Mouse (Mus musculus) hindbrain, embryonic 15.5 days (tissue): ENCODE measurements around the gene Crcp. TPM values are rescaled to one million over a fixed set of nuclear protein-coding genes. Genes with fewer than 3 reads are reported as not detected.

Experiments
- ATAC-seq: fragments of 200-750 bp; cut with Nextera tagmentation; 2 replicates; pipeline ENCODE4 v1.8.0; 2017; ENCODE audit warnings: low read depth, moderate number of reproducible peaks, moderate TSS enrichment; ENCODE audit not compliant: low FRiP score
- H3K27ac ChIP-seq: fragments of 300-500 bp; sonication (generic); replicated peaks from 2 replicates; pipeline ENCODE4 v1.5.1; 2015; ENCODE audit warnings: mild to moderate bottlenecking, inconsistent platforms
- H3K27me3 ChIP-seq: fragments of 300-500 bp; sonication (generic); 2 replicates; pipeline ENCODE4 v1.6.1; 2015; ENCODE audit warnings: control low read depth, inconsistent platforms
- H3K36me3 ChIP-seq: fragments of 300-500 bp; sonication (generic); 2 replicates; pipeline ENCODE4 v1.6.1; 2015; ENCODE audit warnings: control low read depth, inconsistent platforms
- H3K4me1 ChIP-seq: fragments of 300-500 bp; sonication (generic); replicated peaks from 2 replicates; pipeline ENCODE4 v1.6.1; 2015; ENCODE audit warnings: control low read depth, inconsistent platforms
- H3K4me2 ChIP-seq: fragments of 300-500 bp; sonication (generic); 2 replicates; pipeline ENCODE4 v1.6.1; 2015; ENCODE audit warnings: moderate library complexity, mild to moderate bottlenecking, inconsistent platforms
- H3K4me3 ChIP-seq: fragments of 300-500 bp; sonication (generic); 2 replicates; pipeline ENCODE4 v1.5.1; 2015; ENCODE audit warnings: mild to moderate bottlenecking, inconsistent platforms
- H3K9ac ChIP-seq: fragments of 300-500 bp; sonication (generic); 2 replicates; pipeline ENCODE4 v1.6.1; 2015; ENCODE audit warnings: inconsistent platforms
- H3K9me3 ChIP-seq: fragments of 300-500 bp; sonication (generic); 2 replicates; pipeline ENCODE4 v1.6.1; 2016; ENCODE audit warnings: control low read depth, inconsistent platforms
- WGBS: fragments of 180-500 bp; shearing (Covaris S2); methylation state at CpG from one replicate; pipeline ENCODE4 v1.1.7; 2015; 5-methylcytosine and 5-hydroxymethylcytosine counted together
- polyA plus RNA-seq: library from polyadenylated mRNA; unstranded; fragments of >200 nt; fragmentation: Nextera tagmentation; extraction: Ambion mirVana; gene quantifications from 2 replicates; pipeline ENCODE4 v1.2.1, GENCODE M21; 2015

Crcp gene
- polyA plus RNA-seq, 1 experiment from 2014 or later, result 82.2 TPM

DNA sequence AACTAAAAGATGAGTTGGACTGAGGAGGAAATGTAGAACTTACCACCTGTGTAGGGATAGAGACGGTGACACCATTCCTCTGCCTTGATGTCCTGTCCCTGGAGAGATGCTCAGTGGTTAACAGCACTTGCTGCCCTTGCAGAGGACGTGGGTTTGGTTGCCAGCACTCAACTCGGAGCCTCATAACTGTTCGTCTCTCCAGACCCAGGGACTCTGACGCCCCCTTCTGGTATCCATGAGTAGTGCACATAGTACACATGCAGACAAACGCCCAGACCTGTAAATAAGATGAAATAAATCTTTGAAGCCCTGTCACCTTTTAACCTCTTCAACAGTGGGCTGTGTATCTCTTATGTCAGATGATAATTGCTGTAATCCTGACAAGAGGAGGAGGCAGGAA, 17.9 kb downstream of the Crcp start:
- ATAC-seq, result no peak
- Histone ChIP-seq H3K27ac (no peak overlapping the region), H3K4me3 (no peak overlapping the region), H3K4me2 (no peak overlapping the region), H3K9ac (no peak overlapping the region), H3K9me3 (no peaks in the 10 kb centered on the region), H3K27me3 (no peaks in the 10 kb centered on the region), H3K4me1 (no peaks in the 10 kb centered on the region; the same call in 1 of the 2 replicates), H3K36me3 (peaks cover 53% of the 10 kb centered on the region)
- 80% methylated on average over 6 of the region's 6 CpGs for whole genome bisulfite sequencing

DNA sequence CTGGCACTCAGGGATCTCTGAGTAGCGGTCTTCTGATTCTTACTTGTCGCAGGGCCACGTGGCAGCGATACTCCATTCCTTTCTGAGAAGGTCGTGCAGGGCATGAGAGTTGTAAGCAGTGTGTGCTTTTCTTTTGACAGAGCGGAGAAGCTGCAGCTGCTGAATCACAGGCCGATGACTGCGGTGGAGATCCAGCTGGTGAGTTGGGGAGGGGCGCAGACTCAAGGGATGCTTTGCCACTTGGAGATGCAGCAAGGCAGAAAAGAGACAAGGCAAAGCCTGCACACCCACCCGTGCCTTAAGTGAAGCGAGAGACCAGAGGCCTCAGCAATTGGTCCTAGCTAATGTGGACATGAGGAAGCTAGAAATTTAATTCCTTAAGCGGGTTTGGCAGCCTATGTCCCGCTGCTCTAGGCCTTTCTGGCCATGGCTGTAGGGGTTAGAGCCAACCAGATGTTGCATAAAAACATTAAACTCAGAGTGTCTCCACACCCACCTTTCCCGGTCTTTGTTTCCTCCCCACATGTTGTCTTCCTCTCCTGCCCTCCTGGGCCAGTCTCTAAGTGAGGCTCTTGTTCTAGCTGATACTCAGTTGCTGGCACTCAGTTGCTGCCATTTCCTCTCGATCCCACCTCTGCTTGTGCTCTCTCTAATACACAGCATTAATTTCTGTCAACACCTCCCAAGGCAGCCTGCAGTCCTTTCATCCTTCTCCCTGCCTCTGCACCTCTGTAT, 19.9 kb downstream of the Crcp start:
- Histone ChIP-seq H3K4me2 (no peak overlapping the region), H3K36me3 (peaks cover 34% of the 10 kb centered on the region), H3K4me1 (no peaks in the 10 kb centered on the region; the same call in 1 of the 2 replicates), H3K27me3 (no peaks in the 10 kb centered on the region), H3K9ac (no peak overlapping the region), H3K27ac (peak overlapping the region; percentile 32; the same call in 1 of the 2 replicates), H3K9me3 (no peaks in the 10 kb centered on the region), H3K4me3 (no peak overlapping the region)
- no peak; the same call in 1 of the 2 replicates for ATAC-seq
- WGBS, result 83% methylated on average over 15 of the region's 15 CpGs

GRCm38 (mm10) chr5:130050416-130050815, 21.3 kb downstream of the Crcp start:
- Histone ChIP-seq H3K4me3 (no peak overlapping the region), H3K9ac (no peak overlapping the region), H3K27me3 (no peaks in the 10 kb centered on the region), H3K4me2 (no peak overlapping the region), H3K27ac (no peak overlapping the region), H3K36me3 (peaks cover 32% of the 10 kb centered on the region), H3K9me3 (no peaks in the 10 kb centered on the region), H3K4me1 (no peaks in the 10 kb centered on the region; the same call in 1 of the 2 replicates)
- no peak for ATAC-seq
- WGBS, result 53% methylated on average over 6 of the region's 6 CpGs

DNA sequence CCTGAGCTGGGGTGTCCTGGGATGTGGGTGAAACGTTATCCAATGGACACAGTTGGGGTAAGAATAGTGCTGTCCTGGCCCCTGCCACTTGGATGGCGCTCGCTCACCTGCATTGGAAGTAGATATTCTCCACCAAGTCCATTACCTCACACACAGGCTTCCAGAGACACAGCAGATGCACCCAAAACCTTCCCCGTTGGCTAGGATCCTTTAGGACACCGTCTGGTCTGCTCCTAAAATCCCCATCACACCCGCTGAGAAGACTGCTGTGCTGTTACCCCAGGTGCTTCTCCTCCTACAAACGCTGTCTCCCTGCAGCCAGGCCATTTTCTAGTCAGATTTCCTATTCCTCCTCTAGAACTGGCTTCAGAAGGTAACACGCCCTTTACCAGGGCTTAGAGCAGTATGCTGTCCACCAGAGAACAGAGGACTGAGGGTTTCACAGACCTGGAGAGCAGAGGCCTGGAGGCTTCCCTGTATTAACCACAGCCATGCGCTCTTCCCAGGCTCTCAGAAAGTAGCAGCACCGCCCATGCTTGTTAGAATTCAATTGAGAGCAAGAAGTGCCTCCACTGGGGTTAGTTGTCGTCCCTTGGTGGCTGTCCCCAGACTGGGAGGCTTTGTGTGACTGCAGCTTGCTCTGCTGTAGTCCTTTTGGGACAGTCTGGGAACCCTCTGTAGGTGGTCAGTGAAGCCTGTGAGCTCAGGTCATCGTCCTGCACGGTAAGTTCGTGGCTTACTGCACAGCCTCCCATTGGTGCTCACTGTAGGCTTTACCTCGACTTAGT, 22.2 kb downstream of the Crcp start:
- Histone ChIP-seq H3K4me1 (no peaks in the 10 kb centered on the region; the same call in 1 of the 2 replicates), H3K9ac (no peak overlapping the region), H3K4me3 (no peak overlapping the region), H3K4me2 (no peak overlapping the region), H3K36me3 (peaks cover 25% of the 10 kb centered on the region), H3K9me3 (no peaks in the 10 kb centered on the region), H3K27me3 (no peaks in the 10 kb centered on the region), H3K27ac (no peak overlapping the region)
- 87% methylated on average over 15 of the region's 15 CpGs for WGBS
- no peak for ATAC-seq

GRCm38 (mm10) chr5:130052510-130052909, 23.4 kb downstream of the Crcp start:
- Histone ChIP-seq H3K27me3 (no peaks in the 10 kb centered on the region), H3K4me2 (no peak overlapping the region), H3K36me3 (peaks cover 13% of the 10 kb centered on the region), H3K9ac (no peak overlapping the region), H3K4me1 (no peaks in the 10 kb centered on the region; the same call in 1 of the 2 replicates), H3K9me3 (no peaks in the 10 kb centered on the region), H3K4me3 (no peak overlapping the region), H3K27ac (no peak overlapping the region)
- no peak for ATAC-seq
- 80% methylated on average over 5 of the region's 5 CpGs for WGBS

DNA sequence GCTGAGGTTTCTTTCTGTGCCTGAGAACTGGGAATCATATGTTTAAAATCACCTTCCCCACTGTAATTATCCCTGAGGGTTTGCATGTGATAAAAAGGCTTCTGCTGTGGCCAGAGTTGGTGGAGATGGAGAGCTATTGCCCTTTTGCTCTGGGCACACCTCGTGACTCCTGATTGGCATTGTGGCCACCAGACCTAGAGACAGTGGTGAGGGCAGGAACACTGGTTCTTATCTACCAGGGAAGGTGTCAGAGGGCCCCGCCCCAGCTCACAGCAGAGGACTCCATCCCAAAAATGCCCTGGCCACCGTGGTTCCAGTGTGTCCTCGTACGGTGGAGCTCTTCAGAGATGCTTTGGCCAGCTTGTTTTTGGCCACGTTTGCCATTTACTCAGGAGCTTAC, 23.9 kb downstream of the Crcp start:
- no peaks in the 10 kb centered on the region for H3K27me3 ChIP-seq
- no peak for ATAC-seq
- H3K9me3 ChIP-seq, result no peaks in the 10 kb centered on the region
- peaks cover 10% of the 10 kb centered on the region; the same call in 1 of the 2 replicates for H3K36me3 ChIP-seq
- H3K4me3 ChIP-seq, result no peak overlapping the region
- H3K4me1 ChIP-seq, result no peaks in the 10 kb centered on the region; the same call in 1 of the 2 replicates
- H3K27ac ChIP-seq, result no peak overlapping the region
- H3K9ac ChIP-seq, result no peak overlapping the region
- no peak overlapping the region for H3K4me2 ChIP-seq
- WGBS, result 96% methylated on average over 6 of the region's 6 CpGs

GRCm38 (mm10) chr5:130055688-130056087, 26.6 kb downstream of the Crcp start:
- H3K4me2 ChIP-seq, result no peak overlapping the region
- H3K27ac ChIP-seq, result no peak overlapping the region
- ATAC-seq, result no peak
- no peak overlapping the region for H3K4me3 ChIP-seq
- no peaks in the 10 kb centered on the region for H3K9me3 ChIP-seq
- H3K4me1 ChIP-seq, result no peaks in the 10 kb centered on the region
- no peak overlapping the region for H3K9ac ChIP-seq
- peaks cover 8% of the 10 kb centered on the region for H3K36me3 ChIP-seq
- 92% methylated on average over 4 of the region's 4 CpGs for WGBS
- no peaks in the 10 kb centered on the region for H3K27me3 ChIP-seq

DNA sequence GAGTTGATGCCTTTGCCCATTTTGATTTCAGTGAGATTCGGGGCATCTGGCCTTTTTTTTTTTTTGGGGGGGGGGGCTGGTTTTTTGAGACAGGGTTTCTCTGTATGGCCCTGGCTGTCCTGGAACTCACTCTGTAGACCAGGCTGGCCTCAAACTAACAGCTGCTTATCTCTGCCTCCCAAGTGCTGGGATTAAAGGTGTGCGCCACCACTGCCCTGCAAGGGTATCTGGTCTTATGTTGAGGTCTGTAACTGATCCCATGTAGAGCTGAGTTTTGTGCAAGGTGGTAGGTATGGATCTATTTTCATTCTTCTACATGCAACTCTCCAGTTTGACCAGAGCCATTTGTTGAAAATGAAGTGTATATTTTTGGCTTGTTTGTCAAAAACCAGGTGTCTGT, 27.2 kb downstream of the Crcp start:
- H3K4me3 ChIP-seq, result no peak overlapping the region
- H3K27me3 ChIP-seq, result no peaks in the 10 kb centered on the region
- H3K9ac ChIP-seq, result no peak overlapping the region
- H3K4me2 ChIP-seq, result no peak overlapping the region
- H3K4me1 ChIP-seq, result no peaks in the 10 kb centered on the region
- H3K27ac ChIP-seq, result no peak overlapping the region
- ATAC-seq, result no peak
- H3K9me3 ChIP-seq, result no peaks in the 10 kb centered on the region
- peaks cover 11% of the 10 kb centered on the region for H3K36me3 ChIP-seq
- 92% methylated on average over 2 of the region's 2 CpGs for WGBS

DNA sequence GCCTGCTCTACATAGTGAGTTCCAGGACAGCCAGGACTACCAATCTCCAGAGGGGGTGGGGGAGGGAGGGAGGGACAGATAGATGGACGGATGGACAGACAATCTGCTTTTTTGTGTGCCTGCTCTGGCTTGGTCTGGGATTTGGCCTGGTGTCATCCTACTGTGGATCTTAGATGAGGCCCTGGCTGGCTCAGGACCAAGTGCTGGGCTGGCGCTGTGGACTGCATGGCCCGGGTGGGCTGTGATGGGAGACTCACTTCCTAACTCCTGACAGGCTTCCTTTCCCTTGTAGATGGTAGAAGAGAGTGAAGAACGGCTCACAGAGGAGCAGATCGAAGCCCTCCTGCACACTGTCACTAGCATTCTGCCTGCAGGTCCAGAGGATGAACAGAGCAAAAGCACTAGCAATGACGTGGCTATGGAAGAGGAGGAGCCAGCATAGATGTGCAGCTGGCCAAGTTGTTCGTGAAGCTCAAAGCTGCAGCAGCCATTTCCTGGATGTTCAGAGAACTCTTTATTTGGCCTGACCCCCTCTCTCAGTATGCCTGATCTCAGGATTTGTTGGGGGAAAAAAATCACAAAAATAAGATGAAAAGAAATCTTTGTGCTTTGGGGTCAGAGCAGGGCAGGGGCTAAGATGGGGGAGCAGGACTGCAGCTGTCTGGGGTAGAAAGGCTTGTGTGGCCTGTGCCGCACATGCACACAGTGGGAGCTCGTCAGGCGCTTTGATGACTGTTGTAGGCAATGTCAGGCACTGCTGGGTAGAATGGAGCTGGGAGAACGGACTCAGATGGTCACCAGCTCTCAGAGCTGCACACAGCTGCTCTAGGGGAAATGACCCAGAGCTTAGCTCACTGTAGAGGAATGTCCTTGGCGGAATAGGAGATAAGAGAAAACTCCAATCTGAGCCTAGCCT, 30.6 kb downstream of the Crcp start:
- Histone ChIP-seq H3K27me3 (no peaks in the 10 kb centered on the region), H3K4me3 (no peak overlapping the region), H3K9ac (no peak overlapping the region), H3K36me3 (peaks cover 16% of the 10 kb centered on the region), H3K27ac (0 out of 2 replicates have a peak overlapping the region, but pooled peaks have one; percentile 25), H3K4me2 (no peak overlapping the region), H3K9me3 (no peaks in the 10 kb centered on the region), H3K4me1 (no peaks in the 10 kb centered on the region)
- no peak for ATAC-seq
- 71% methylated on average over 12 of the region's 12 CpGs for WGBS

DNA sequence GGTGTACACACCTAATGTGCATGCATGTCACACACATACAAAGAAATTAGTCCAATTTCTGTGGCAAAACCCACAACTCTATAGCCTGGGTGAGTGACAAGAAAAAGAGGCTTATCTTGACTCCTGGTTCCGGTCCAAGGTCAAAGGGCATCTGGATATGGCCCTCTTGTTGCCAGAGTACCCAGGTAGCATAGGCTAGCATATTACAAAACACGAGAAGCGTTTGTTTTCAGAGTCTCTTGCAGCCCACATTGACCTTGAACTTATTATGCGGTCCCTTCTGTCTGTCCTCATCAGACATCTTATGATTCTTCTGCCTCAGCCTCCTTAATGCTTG, 31.2 kb downstream of the Crcp start:
- Histone ChIP-seq H3K4me1 (no peaks in the 10 kb centered on the region), H3K36me3 (peaks cover 16% of the 10 kb centered on the region), H3K27me3 (no peaks in the 10 kb centered on the region), H3K27ac (no peak overlapping the region), H3K4me3 (no peak overlapping the region), H3K9me3 (no peaks in the 10 kb centered on the region), H3K4me2 (no peak overlapping the region), H3K9ac (no peak overlapping the region)
- 92% methylated on average over 4 of the region's 4 CpGs for WGBS
- ATAC-seq, result no peak

DNA sequence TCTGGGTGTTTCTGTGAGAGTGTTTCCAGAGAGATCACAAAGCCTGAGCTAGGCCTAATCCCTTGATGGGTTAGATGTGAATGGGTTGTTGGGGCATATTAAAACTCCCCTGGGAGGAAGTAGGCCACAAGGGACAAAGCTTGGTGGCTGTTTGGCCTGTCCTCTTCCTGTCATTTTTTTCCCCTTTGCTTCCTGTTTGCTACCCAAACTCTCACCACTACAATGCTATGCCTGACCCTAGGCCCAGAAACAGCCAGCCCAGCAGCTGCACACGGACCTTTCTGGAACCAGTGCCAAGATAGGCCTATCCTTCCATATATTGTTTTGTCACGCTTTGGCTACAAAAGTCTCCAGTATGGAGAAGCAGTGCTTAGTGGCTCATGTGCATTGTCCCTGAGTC, 33.0 kb downstream of the Crcp start:
- Histone ChIP-seq H3K9me3 (no peaks in the 10 kb centered on the region), H3K36me3 (peaks cover 16% of the 10 kb centered on the region), H3K27ac (no peak overlapping the region), H3K4me2 (no peak overlapping the region), H3K4me3 (no peak overlapping the region), H3K9ac (no peak overlapping the region), H3K4me1 (no peaks in the 10 kb centered on the region), H3K27me3 (no peaks in the 10 kb centered on the region)
- ATAC-seq, result no peak
- 75% methylated on average over 2 of the region's 2 CpGs for WGBS
